Mouse (Mus musculus) heart, postnatal 14 days (tissue): Measurements from ENCODE around the gene Arpc3. TPM values are rescaled to one million over a fixed set of nuclear protein-coding genes. Genes with fewer than 3 reads are reported as not detected.
"Not testable (repeated sequence)": the region's sequence is repeated elsewhere in the genome, so short reads cannot be mapped to it uniquely, and the experiment has no call there.

Experiments
- DNase-seq, 2 experiments: peaks; one replicate each; pipeline ENCODE4 v3.0.0; 2021 to 2022
- intact Hi-C: fragments of 180-260 bp; cut with DNase I; formaldehyde crosslinking; loops from one replicate; pipeline ENCODE4 v1.15.1; 2025
- total RNA-seq, 2 experiments: library from RNA; stranded (reverse); gene quantifications; 2 replicates each; pipeline ENCODE4 v1.2.3; 2021

Gene Arpc3
- total RNA-seq, 2 experiments from 2014 or later = 104 to 115 TPM

- DNase-seq = peak; percentile 73 to 86
- intact Hi-C loops = loop anchor here (5.0 kb wide), 1 partner anchor 127 kb away; no protein-coding TSS in a partner anchor
These were observed 2.2 kb downstream of the Arpc3 start for GRCm38 (mm10) chr5:122393887-122394286.

GRCm38 (mm10) chr5:122396791-122397190, 5.1 kb downstream of the Arpc3 start:
- intact Hi-C loops = no loop called here
- DNase-seq = peak; percentile 35 to 52

- no peak for DNase-seq
- intact Hi-C loops = no loop called here
These were observed 5.8 kb downstream of the Arpc3 start for GRCm38 (mm10) chr5:122397495-122397894.

GRCm38 (mm10) chr5:122399871-122400270, 8.2 kb downstream of the Arpc3 start:
- peak in 1 of 2 experiments; percentile 27 for DNase-seq

GRCm38 (mm10) chr5:122400628-122401302, 9.1 kb downstream of the Arpc3 start:
- intact Hi-C loops = loop anchor here (2.0 to 5.0 kb wide), 2 partner anchors 47 to 226 kb away; no protein-coding TSS in a partner anchor

More at GRCm38 (mm10) chr5:122399871-122400270, 8.2 kb downstream of the Arpc3 start:
- intact Hi-C loops = loop anchor here (2.0 to 5.0 kb wide), 2 partner anchors 47 to 227 kb away; no protein-coding TSS in a partner anchor

GRCm38 (mm10) chr5:122401303-122401640, 9.6 kb downstream of the Arpc3 start:
- intact Hi-C loops = loop anchor here (2.0 to 5.0 kb wide), 2 partner anchors 46 to 226 kb away; no protein-coding TSS in a partner anchor

More at GRCm38 (mm10) chr5:122400628-122401302, 9.1 kb downstream of the Arpc3 start:
- peak; percentile 74 to 78 for DNase-seq

GRCm38 (mm10) chr5:122402160-122402559, 10.5 kb downstream of the Arpc3 start:
- DNase-seq = no peak

More at GRCm38 (mm10) chr5:122401303-122401640, 9.6 kb downstream of the Arpc3 start:
- peak; percentile 85 to 86 for DNase-seq

GRCm38 (mm10) chr5:122402772-122403171, 11.1 kb downstream of the Arpc3 start:
- intact Hi-C loops = loop anchor here (5.0 kb wide), 1 partner anchor 45 kb away; no protein-coding TSS in a partner anchor
- peak; percentile 71 to 77 for DNase-seq

More at GRCm38 (mm10) chr5:122402160-122402559, 10.5 kb downstream of the Arpc3 start:
- intact Hi-C loops = loop anchor here (5.0 kb wide), 1 partner anchor 45 kb away; no protein-coding TSS in a partner anchor

GRCm38 (mm10) chr5:122403362-122403761, 11.7 kb downstream of the Arpc3 start:
- DNase-seq = no peak
- intact Hi-C loops = loop anchor here (5.0 kb wide), 1 partner anchor 44 kb away; no protein-coding TSS in a partner anchor

- intact Hi-C loops = no loop called here
- no peak for DNase-seq
These were observed 13.9 kb downstream of the Arpc3 start for GRCm38 (mm10) chr5:122405537-122405936.

GRCm38 (mm10) chr5:122409692-122410645, 18.3 kb downstream of the Arpc3 start:
- no peak for DNase-seq
- intact Hi-C loops = no loop called here

GRCm38 (mm10) chr5:122411892-122412291, 20.2 kb downstream of the Arpc3 start:
- intact Hi-C loops = no loop called here
- peak in 1 of 2 experiments; percentile 33 for DNase-seq

GRCm38 (mm10) chr5:122412826-122413225, 21.1 kb downstream of the Arpc3 start:
- peak; percentile 47 to 48 for DNase-seq
- intact Hi-C loops = no loop called here

- intact Hi-C loops = no loop called here
- DNase-seq = no peak
These were observed 22.7 kb downstream of the Arpc3 start for GRCm38 (mm10) chr5:122414351-122414750.

- DNase-seq = no peak
- intact Hi-C loops = no loop called here
These were observed 23.8 kb downstream of the Arpc3 start for GRCm38 (mm10) chr5:122415465-122415864.

- not testable (repeated sequence) for DNase-seq
- intact Hi-C loops = loop anchor here (5.0 kb wide), 1 partner anchor 307 kb away; no protein-coding TSS in a partner anchor
These were observed 29.0 kb downstream of the Arpc3 start for GRCm38 (mm10) chr5:122420676-122421075.

GRCm38 (mm10) chr5:122421271-122422068, 29.8 kb downstream of the Arpc3 start, which contains the start of gene Anapc7:
Anapc7 (plus strand) TSS chr5:122421693.
- intact Hi-C loops = loop anchor here (5.0 kb wide), 1 partner anchor 306 kb away; no protein-coding TSS in a partner anchor
- no peak for DNase-seq

GRCm38 (mm10) chr5:122422071-122422964, 30.6 kb downstream of the Arpc3 start:
- intact Hi-C loops = loop anchor here (5.0 kb wide), 1 partner anchor 305 kb away; no protein-coding TSS in a partner anchor
- peak; percentile 90 to 94 for DNase-seq
